Mouse (Mus musculus): ENCODE measurements around the gene Arhgap17.

Gene Arhgap17

DNA sequence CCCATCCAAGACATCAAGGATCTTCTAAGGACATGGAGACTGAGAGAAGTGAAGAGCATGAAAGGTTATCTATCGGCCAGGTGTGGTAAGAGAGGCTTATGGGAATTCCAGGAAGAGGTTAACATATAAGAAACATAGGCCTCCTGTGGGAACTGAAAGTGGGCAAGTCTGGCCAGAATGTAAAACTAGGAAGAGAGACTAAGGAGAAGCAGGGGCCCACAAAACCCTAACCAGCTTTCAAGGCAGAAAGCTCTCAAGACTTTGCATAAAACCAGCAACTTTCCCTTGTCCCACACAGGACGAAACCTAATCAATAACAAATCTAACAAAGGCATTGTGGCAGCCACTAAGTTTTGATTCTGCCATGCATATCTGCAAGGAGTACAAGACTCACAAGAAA is 1.5 kb downstream of the Arhgap17 start:
- DNase-seq: no peak

DNA sequence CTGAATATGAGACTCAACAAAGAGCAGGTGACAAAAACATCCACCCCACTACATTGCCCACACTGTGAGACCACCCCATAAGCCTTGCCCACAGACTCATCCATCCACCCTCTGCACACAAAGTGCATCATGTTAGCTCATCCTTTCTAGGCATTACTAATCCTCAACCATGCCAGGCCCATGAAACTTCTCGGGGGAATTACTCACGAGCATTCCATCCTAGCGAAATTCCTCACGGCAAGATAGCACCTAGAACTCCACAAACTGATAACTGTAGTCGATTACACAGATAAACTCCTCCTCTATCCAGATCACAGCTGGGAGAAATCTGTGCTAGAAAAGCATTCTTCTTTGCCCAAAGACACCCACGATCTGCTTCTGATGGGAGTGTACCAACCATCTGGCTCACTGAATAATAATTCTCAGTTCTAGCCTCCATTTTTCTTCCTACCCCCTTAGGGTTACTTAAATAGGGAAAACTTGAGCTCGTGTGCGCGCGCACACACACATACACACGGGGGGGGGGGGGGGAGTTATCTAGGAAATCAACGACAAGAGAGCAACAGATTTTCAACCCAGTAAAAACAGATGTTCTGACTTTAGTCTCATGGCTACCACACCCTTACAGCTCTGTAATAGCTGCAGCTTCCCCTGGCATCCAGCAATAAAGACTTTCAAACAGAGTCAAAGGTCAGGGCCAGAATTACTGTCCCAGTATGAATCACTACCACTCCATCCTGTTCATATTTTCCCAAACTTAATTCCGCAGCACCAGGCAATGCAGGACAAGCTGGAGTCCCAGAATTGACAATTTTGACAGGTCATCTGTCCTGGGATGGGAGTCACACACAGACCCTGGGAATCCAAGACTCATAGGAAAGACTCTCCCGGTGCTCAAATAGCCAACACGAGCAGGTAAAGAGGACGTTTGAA is 2.2 kb downstream of the Arhgap17 start:
- no peak for DNase-seq

DNA sequence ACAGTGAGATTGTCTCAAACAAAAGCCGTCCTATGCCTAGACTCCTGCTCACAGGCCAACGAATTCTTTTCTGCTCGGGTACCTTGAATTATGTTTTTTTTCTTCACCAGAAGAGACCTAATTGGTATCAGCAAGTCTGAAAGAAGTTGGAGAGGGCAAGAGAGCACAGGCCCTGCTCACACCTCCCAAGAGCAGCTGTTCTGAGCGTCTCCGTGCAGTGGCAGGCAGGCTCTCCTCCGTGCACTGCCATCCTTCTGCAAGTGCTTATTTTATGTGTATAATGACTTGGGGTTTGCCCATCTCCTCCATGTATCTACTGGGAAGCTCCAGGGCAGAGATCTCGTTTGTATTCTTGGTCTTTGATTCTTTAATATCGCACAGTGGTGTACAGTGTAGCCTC is 2.9 kb downstream of the Arhgap17 start:
- no peak for DNase-seq

DNA sequence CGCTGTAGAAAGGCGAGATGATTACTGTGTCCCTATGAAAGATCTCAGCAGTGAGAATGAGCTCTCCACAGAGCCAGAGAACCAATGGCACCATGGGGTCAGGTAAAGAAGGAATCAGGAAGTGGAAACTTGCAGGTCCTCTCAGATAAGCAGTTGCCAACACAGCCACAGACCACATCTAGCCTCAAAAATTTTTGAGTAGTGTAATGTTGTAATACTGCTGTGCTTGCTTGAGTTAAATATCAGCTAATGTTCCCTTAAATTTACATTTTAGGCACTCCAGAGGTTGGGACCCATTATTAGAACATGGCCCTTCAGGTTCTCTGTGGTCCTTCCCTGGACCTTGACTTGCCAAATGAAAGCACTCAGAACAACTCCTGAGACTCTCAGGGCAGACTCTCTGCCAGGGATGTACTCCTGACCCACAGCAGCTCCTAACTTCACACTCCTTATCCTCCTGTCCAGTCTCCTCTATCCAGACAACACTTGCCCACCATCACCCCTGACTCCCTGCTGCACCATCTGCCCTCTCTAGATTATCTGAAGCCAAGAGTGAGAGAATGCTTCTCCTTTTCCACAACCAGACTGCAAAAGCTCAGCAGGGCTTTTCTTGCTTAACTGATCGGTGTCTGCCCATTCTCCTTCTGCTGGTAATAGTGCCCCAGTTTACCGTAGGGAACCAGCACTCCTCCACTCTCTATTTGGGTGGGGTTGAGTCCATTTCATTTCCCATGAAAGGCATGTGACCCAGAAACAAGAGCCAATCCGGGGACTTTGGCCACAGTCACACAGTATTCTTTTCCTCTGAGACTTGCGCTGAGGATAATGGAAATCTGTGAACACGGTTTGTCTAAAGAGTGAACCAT is 3.6 kb downstream of the Arhgap17 start:
- DNase-seq: peak; percentile 65 to 75

DNA sequence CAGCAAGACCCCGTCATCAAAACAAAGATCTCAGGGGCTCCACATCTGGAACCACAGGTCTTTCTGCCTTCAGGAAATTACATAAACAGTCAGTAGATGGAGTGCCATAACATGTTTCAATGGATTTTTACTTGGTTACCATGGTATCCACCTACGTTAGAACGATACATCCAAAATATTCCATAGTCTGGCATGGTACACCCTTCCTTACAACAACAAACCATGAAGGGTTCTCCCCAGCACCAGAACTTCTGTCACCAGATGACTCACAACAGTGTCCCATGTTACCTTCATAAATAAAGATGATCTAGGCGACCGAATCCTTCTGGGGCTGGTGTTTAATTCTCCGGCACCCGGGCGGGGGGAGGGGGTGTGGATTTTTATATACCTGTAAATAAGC is 5.7 kb downstream of the Arhgap17 start:
- no peak for DNase-seq

DNA sequence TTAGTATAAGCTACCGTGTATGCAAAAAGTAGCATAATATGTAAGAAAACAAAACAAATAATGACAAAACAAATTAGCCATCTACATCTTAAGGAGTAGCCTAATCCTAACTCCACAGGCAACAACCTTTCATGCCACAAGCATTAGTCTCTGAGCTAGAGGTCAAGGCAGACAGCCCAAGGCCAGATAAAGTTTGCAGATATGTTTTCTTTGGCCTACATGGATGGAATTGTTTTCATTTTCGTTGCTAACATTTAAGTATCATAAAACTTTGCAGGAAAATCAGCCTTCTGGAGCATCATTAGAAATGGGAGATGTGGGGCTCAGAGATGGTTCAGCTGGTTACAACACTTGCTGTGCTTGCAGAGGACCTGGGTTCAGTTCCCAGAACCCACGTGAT is 6.9 kb downstream of the Arhgap17 start:
- no peak for DNase-seq

DNA sequence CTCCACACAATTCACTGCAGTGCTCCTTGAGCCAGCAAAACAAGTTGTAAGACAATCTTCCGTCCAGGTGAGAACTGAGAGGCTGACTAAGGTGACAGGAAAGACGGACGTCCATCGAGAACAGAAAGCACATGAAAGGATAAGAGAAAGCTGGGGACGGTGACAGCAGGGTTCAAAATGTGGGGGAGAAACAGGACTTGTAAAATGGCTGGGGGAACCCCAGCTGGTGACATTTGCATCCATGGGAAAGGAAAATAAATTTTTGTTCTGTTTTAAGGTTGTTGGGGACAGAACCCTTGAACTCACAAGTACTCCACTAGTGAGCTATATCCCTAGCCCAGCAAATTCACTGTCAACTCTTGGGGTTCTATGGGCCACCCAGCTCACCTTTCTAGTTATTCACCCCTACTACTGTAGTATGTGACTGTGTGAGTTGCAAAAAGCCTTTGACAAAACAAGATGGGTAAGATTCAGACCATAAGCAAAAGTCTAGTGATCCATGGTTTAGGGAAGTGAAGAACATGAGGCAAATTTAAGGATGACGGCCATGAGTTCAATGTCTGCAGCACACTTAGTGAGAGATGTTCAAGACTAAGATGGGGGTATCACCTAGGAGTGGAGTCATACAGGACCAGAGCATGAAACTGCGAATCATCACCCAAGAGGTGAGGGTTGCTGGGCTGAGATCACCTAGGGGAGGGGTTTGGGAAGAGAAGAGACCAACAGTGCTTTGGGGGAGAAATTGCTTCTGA is 8.3 kb downstream of the Arhgap17 start:
- DNase-seq: no peak

DNA sequence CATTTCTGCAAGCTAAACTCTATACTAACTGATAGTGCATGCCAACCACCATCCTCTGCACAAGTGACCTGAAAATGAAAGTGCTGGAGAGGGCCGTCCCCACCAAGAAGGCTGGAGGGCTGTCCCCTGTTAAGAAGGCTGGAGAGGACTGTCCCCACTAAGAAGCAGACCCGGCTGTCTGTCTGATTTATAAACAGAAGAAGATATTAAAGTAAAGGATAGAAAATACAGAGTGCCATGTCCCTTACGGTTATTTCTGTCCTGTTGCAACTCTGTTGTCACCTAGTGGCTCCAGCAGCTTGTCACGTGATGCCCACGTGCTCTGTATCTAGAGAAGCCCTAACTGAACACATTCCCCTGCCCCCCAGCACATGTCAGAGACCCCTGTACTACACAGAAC is 9.5 kb downstream of the Arhgap17 start:
- no peak for DNase-seq

DNA sequence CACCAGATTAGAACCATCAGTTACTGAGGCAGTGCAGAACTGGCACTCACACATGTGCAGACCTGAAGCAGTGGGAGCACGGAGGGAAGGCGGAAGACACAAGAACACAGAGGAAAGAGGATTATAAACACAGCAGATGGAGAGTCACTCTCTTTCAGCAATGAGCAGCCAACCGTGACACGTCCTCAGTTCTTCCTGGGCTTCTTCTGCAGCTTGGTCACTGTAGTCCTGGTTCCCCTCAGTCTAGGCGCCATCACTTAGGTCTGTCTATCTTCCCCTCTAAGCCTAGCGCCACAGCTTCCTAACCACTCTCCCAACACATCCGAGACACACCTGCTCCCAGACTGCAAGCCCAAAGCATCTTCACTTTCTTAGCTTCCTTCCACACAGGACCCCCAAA is 10.6 kb downstream of the Arhgap17 start:
- DNase-seq: no peak

DNA sequence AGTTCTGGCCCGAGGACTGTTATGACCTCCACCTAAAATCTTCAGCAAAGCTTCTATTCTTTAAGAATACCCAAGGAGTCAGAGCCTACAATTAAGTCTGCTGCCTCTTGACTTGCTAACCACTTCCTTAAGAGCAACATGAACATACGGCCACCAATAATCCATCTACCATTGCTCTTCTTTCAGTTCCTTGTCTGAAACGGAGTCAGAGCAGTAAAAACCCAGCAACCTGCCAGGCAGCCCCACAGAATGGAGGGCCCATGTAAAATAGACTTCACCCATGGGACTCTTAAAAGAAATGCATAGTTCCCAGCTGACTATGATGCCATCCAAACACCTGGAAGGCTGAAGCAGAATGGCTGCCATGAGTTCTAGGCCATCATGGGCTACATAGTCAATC is 13.6 kb downstream of the Arhgap17 start:
- no peak for DNase-seq

DNA sequence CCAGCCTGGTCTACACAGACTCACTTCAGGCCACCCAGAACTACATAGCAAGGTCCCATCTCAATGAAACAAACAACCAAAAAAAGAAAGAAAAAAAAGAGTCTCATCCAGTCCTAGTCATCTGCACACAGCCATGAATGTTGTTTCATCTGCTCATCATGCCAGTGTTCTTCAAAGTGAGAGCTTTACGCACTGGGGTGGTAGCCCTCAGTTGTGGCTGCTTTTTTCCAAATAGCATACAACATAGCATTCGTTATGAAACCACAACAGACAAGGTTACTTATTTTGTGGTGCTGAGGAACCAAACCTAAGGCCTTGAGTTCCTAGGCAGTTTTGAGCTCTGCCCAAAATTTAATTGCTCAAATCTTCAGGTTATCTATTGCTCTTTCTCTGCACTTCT is 14.9 kb downstream of the Arhgap17 start:
- DNase-seq: no peak

DNA sequence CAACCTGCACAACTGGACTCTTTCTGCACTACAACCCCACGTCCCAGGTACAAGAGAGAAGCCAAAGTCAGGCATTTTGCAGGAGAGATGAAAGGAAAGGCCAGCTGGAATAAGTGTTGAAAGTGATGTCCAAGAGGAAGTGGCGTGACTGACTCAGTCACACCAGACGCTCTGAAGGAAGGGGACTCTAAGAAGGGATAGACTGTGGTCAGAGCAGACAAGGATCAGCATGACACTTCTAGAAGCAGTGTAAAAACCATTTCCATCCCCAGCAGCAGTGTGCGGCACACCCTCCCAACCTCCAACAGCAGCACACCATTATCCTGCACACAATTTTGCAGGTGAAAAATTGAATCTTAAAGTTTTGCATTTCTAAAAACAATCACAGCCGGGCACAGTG is 15.3 kb downstream of the Arhgap17 start:
- DNase-seq: no peak

DNA sequence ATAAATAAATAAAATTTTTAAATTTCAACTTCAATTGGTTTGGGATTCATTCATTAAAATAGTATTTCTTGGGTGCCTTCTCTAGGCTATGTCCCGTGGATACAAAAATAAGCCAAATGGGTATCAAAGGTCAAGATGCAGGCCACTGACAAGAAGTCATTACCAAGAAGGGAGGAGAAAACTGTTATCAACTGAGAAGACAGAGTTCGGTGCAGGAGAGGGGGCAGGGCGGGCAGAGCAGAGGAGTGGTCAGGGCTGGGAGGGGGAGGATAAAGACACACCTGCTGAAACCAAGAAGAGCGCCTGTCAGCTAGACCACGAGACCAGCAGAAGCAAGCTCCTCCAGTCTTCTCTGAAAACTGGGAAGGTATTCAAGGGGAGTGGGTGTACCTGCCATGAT is 15.8 kb downstream of the Arhgap17 start:
- no peak for DNase-seq

DNA sequence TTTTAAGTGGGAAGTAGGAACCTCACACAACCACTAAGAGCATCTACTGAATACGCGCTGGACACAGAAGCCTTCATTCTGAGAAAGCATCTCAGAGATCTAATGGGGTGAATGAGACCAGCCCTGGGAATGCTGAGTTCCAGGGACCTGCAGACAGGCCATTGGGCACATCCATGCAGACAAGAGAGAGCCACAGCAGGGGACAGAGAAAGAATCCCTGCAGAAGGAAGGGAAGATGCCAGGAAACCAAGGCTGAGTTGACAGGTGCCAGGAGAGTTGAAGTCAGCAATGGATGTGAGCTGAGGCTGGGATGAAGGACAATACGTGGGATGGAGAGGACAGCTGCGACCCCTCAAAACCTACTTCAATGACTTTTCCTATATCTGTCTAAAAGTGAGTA is 16.6 kb downstream of the Arhgap17 start:
- no peak for DNase-seq

DNA sequence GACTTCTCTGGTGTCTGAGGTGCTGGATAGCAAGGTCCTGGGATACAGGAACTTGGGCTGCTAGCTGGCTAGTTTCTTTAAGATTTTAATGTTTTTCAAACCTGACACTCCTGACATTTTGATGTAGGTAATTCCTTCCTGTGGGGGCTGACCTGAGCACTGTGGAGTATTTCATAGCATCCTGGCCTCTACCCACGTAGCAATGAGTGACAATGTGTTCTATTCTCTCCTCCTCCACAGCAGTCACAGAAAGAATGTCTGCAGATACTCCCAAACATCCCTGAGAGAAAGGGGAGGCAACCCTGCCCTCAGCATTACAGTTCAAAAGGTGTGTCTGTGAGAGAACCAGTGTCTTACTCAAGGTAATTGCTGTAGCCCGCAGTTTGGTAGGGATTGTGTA is 19.5 kb downstream of the Arhgap17 start:
- DNase-seq: no peak

DNA sequence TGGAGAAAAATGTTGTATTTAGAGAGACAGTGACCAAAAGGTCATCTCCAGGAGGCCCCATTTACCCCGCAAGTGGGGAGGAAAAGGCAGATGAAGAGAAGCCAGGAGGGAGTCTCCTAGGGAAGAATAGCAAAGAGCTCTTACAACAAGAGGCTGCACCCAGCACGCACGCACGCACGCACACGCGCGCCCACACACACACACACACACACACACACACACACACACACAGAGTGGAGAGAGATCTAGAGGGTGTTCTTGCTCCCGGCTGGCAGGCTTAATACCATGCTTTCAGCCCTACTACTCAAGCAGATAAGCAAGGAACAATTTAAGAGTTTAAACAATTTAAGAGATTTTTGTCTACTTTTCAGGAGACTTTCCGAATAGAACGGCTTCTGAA is 19.9 kb downstream of the Arhgap17 start:
- DNase-seq: no peak

DNA sequence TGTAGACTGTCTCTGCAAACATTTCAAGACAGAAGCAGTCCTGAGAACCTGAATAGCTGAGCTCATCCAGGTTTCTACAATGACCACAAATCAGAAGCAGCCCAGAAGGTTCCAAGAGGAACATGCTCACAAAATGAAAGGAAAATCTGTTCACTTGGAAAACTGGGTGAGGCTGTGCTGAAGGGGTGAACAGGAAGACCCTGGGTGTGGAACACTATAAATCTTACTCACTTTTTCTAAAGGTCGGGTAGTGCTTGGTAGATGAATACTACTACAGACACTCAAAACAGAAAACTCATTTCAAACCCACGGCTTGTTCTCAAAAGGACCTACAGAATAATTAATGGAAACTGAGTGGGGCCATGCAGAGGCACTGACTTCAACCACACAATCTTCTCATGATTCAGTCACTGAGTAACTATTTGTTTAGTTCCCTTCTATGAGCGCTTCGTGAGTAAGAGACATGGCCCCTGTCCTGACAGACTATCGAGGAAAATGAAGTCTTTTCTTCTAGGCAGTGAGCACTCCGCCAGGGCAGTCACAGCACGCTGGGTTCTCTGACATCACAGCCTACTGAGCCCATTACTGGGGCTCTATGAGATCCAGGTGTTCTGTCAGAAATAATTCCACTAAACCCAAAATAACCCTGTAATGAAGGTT is 23.0 kb downstream of the Arhgap17 start:
- DNase-seq: no peak

DNA sequence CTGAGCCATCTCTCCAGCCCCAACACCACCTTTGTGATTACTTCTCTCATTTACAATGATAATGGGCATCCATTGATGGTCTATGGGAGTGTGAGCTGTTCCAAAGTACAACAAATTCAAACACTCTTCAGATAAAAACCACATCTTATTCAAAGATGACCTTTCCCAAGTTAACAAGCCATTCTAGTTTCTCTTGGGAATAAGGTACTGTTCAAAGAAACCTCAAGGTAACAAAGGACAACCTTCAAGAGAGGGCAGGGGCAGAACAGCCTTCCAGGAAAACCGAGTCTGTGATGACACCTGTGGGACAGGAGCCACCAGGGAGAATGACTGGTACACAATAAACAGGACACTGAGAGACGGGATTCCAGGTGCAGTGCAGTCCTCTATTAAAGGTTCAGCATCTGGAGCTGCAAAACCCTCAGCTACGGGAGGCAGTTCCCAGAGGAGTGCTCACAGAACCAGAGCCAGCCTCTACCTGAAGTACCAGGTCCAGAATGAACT is 24.6 kb downstream of the Arhgap17 start:
- no peak for DNase-seq

DNA sequence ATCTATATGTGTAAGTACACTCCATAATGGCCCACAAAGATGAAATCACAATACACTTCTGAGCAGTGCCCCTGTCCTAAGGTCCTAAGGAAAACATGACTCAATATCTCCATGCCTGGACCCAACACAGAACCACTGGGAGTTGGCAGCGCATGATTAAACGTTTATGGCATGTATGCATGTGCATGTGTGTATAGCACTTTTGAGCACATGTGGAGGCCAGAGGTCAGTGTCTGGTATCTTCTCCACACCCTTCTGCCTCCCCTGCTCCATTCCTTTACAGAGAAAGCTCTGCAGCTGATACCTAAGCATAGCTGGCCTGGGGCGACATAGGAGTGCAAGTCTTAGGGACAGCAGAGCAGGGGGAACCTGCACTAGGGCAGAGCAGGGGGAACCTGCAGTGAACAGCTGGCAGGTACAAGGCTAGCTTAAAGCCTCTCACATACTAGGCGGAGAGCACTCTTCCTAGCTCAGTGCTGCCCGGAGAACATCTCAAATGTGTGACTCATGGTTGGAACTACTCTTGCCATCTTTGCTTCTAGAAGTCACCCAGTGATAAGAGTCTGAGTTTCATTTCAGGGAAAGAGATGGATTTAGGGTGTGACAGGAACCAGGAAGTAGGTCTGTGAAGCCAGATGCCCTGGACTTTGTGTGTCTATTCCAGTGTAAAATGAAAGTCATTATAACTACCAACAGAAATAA is 25.5 kb downstream of the Arhgap17 start:
- no peak for DNase-seq

DNA sequence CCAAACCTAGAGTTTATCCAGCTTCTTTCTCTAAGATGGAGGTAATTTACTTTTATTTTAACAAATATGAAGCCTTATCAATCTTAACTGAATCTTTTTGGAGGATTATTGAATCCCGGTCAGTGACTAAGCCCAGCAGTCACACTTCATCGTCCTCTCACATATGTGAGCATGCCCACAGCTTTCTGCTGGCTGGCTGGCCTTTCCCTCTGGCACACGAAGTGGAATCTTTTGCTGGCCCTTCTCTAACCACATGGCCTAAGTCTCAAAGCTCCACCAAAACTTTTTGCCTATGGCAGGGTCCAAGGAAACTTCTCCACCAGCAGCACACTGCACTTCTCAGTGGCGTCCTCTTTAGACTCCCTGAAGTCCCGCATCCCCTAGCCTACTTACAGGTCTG is 27.8 kb downstream of the Arhgap17 start:
- no peak for DNase-seq

DNA sequence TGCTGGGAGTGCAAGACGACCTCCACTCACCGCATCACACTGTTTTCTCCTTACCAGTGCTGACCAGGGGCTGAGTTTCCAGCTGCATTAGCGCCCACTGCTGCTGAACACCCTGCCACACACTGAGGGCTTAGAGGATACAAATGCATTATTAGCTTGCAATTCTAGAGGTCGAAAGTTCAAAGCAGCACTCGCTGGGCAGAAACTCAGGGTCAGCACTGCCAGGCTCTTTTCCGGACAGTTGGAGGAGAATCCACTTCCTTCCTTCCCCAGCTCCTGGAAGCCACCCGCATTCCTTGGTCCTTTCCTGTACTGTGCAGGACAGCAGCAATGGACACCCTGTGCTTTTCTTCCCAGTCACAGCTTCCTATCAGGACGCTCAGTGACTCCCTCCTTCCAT is 31.4 kb downstream of the Arhgap17 start:
- DNase-seq: no peak

DNA sequence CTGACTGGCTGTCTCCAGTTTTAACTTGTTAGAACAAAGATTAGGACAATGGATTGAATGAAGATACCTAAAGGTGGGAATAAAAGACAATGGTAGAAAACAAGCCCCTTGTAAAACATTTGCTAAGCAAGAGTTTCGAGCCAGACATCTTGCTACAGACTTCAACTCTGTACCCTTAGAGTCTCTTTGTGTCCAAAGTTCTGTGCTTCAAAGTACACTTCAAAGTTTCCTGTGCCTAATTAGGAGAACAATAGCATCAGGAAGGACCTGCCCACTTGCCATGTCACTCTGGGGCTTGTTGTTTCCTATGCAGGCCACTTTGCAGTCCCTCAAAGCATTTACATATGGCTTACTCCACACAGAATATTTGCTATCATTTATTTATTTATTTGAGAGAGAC is 33.4 kb downstream of the Arhgap17 start:
- no peak for DNase-seq

Measured in lung, adult 18-20 months (tissue).